Mouse (Mus musculus): Measurements from ENCODE around the gene Twf1. TPM values are rescaled to one million over a fixed set of nuclear protein-coding genes. Genes with fewer than 3 reads are reported as not detected.

Twf1 gene
- polyA plus RNA-seq, 1 experiment from 2014 or later = 121 TPM

DNA sequence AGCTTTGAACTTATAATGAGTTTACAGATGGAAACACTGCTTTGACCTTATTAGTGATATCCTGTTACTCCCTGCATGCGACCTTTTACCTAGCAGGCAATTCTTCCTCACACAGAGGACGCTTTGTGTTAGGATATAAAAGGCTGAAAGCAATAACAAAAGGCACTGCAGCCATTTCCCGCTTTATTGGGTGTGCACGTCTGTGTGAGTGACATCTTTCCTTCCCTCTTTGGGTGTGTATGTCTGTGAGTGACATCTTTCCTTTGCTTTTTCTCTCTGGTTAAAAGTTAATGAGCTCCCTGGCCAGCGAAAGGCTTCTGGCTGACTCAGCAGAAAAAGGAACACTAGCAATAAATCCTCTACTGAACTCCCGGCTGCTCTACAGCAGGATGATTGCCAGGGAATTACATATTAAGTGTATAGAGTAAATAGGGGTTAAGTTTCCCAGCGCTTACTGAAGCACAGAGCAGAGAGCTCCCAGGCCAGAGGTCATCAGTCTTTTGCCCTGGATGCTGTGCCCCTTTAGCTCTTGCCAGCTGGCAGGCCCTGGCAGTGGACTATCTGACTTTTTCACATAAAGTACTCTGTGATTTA is 7.6 kb downstream of the Twf1 start:
- no peaks in the 10 kb centered on the region for H3K27me3 ChIP-seq (replicated peaks; ENCODE audit: control insufficient read depth, insufficient read depth, low read length)
- H3K4me3 ChIP-seq (ENCODE audit: low read depth, low read length) = no peak overlapping the region
- 31% methylated on average over 7 of the region's 7 CpGs for WGBS
- no peak overlapping the region for H3K9ac ChIP-seq (ENCODE audit: low read depth, low read length)
- no peak overlapping the region for H3K4me2 ChIP-seq (replicated peaks; ENCODE audit: low read depth)
- peak overlapping the region; percentile 35; the same call in 1 of the 2 replicates for H3K27ac ChIP-seq (ENCODE audit: low read depth, low read length)
- no peaks in the 10 kb centered on the region for H3K9me3 ChIP-seq (ENCODE audit: control insufficient read depth)
- H3K4me1 ChIP-seq (replicated peaks; ENCODE audit: control insufficient read depth, insufficient read depth, low read length) = no peaks in the 10 kb centered on the region
- ATAC-seq = peak; percentile 85
- TF ChIP-seq CTCF (IDR thresholded peaks at IDR 0.05; ENCODE audit: low read depth) = no peak
- H3K36me3 ChIP-seq (ENCODE audit: control insufficient read depth, insufficient read depth) = peaks cover 73% of the 10 kb centered on the region

DNA sequence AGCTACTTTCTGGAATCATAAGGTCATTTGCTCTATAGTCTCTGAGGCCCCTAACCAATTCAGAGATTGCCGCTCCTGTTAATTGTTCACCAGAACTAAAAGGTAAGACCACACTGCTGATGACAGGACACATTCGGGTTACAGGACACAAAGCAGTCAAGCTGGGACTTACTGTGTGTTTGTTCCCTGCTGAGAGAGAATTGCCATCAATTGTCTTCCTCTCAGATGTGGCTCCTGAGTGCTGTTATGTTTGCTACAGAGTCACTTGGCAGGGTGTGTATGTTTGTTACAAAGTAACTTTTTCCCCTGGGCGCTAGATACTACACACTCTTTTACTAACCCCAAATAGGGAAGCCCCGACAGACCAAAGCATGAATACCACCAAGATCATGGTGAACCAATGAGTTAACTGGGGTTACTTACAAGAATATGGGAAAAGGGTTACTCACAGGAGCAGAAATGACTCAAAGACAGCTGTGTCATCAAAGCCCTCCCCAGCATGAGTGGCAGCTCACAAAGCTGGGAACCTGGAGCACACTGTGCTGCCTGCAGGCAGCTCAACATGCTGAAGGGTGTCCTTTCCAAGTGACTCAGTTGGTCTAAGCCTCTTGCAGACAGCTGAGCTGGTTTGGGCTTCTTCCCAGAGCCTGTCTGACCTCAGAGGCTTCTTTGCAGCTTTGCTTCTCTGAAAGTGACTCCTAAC is 15.0 kb downstream of the Twf1 start:
- Histone ChIP-seq H3K9me3 (ENCODE audit: control insufficient read depth) (no peaks in the 10 kb centered on the region), H3K4me3 (ENCODE audit: low read depth, low read length) (no peak overlapping the region), H3K9ac (ENCODE audit: low read depth, low read length) (no peak overlapping the region), H3K27ac (ENCODE audit: low read depth, low read length) (no peak overlapping the region), H3K27me3 (replicated peaks; ENCODE audit: control insufficient read depth, insufficient read depth, low read length) (no peaks in the 10 kb centered on the region), H3K36me3 (ENCODE audit: control insufficient read depth, insufficient read depth) (peaks cover 13% of the 10 kb centered on the region), H3K4me1 (replicated peaks; ENCODE audit: control insufficient read depth, insufficient read depth, low read length) (0 out of 2 replicates have a peak, but pooled peaks cover 6% of the 10 kb centered on the region), H3K4me2 (replicated peaks; ENCODE audit: low read depth) (no peak overlapping the region)
- WGBS = 62% methylated on average over 4 of the region's 4 CpGs
- ATAC-seq = no peak
- TF ChIP-seq CTCF (IDR thresholded peaks at IDR 0.05; ENCODE audit: low read depth) = no peak

DNA sequence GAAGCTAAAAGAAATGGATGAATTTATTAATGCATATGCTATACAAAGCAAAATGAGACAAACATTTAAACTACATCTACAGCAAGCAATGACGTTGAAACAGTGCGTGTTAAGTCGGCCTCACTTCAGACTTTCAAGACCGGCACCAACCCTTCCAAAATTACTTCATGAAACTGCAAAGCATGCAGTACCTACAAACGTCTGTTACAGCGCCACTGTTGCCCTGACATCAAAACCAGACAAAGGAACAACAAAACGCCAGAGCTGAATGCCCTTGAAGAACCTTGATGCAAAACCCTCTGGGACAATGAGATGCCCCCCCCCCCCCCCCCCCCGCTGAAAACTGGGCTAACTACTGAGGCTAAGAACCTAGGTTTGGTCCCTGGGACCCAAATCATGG is 16.9 kb downstream of the Twf1 start:
- peak; percentile 28 for TF ChIP-seq CTCF (IDR thresholded peaks at IDR 0.05; ENCODE audit: low read depth)
- WGBS = 78% methylated on average over 8 of the region's 8 CpGs

DNA sequence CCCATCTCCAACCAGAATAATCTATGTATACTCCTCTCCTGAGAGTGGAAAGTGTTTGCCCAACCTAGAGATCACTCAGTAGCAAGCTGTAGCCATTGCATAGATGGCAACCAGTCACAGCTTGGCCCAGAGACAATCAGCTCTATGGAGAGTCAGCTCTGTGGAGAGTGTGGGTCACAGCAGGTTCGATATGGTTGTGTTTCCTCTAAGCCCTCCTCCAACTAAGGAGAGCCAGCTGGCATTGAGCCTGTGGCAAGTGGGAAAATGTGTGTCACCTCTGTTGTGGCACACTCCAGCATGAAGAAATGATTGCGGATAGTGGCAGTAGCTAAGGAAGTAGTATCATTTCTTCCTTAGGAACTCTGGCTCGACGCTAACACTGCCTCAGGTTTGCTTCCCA is 18.2 kb downstream of the Twf1 start:
- no peak for ATAC-seq
- Histone ChIP-seq H3K4me3 (ENCODE audit: low read depth, low read length) (no peak overlapping the region), H3K4me2 (replicated peaks; ENCODE audit: low read depth) (no peak overlapping the region), H3K9me3 (ENCODE audit: control insufficient read depth) (no peaks in the 10 kb centered on the region), H3K27me3 (replicated peaks; ENCODE audit: control insufficient read depth, insufficient read depth, low read length) (no peaks in the 10 kb centered on the region), H3K9ac (ENCODE audit: low read depth, low read length) (no peak overlapping the region), H3K4me1 (replicated peaks; ENCODE audit: control insufficient read depth, insufficient read depth, low read length) (peaks cover 6% of the 10 kb centered on the region; the same call in 1 of the 2 replicates), H3K27ac (ENCODE audit: low read depth, low read length) (no peak overlapping the region), H3K36me3 (ENCODE audit: control insufficient read depth, insufficient read depth) (peaks cover 3% of the 10 kb centered on the region; the same call in 1 of the 2 replicates)
- no peak for TF ChIP-seq CTCF (IDR thresholded peaks at IDR 0.05; ENCODE audit: low read depth)
- WGBS = 56% methylated on average over 4 of the region's 4 CpGs

More for the DNA sequence above, 16.9 kb downstream of the Twf1 start:
- no peak overlapping the region for H3K4me2 ChIP-seq (replicated peaks; ENCODE audit: low read depth)
- no peak for ATAC-seq
- no peaks in the 10 kb centered on the region for H3K9me3 ChIP-seq (ENCODE audit: control insufficient read depth)
- no peak overlapping the region for H3K4me3 ChIP-seq (ENCODE audit: low read depth, low read length)
- H3K9ac ChIP-seq (ENCODE audit: low read depth, low read length) = no peak overlapping the region
- peaks cover 6% of the 10 kb centered on the region; the same call in 1 of the 2 replicates for H3K4me1 ChIP-seq (replicated peaks; ENCODE audit: control insufficient read depth, insufficient read depth, low read length)
- no peaks in the 10 kb centered on the region for H3K27me3 ChIP-seq (replicated peaks; ENCODE audit: control insufficient read depth, insufficient read depth, low read length)
- H3K27ac ChIP-seq (ENCODE audit: low read depth, low read length) = no peak overlapping the region
- H3K36me3 ChIP-seq (ENCODE audit: control insufficient read depth, insufficient read depth) = no peaks in the 10 kb centered on the region

DNA sequence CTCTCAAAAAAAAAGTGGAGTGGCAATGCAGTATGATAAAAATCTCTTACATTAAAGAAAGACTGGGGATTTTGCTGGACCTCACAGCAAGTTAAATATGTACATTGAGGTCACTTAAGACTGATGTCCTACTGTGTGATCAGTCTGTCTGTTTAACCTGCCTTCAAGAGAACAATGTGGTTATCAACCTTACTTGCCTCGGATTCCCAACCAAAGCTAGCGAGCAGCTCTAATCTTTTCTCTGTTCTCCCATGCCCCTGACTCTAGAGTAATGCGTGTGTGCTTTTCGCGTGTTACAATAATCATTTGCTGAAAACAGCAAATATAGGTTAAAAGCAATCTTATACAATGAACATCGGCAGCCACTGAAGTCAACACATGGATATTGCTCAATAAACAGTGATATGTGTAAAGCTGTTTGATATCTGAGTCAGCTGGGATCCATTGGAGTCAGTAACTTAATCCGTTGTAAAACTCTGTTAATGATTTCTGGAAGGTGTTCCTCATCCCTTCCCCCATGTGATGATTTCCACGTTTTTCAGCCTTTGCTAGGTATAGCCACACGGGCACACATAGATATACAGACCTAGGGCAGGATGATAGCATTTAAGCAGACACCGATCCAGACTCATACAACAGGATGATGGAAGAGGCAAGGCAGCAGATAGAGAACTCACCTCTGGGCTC is 21.1 kb downstream of the Twf1 start:
- no peaks in the 10 kb centered on the region for H3K27me3 ChIP-seq (replicated peaks; ENCODE audit: control insufficient read depth, insufficient read depth, low read length)
- H3K9me3 ChIP-seq (ENCODE audit: control insufficient read depth) = no peaks in the 10 kb centered on the region
- WGBS = 37% methylated on average over 10 of the region's 10 CpGs
- peaks cover 15% of the 10 kb centered on the region for H3K36me3 ChIP-seq (ENCODE audit: control insufficient read depth, insufficient read depth)
- no peak overlapping the region for H3K4me3 ChIP-seq (ENCODE audit: low read depth, low read length)
- H3K9ac ChIP-seq (ENCODE audit: low read depth, low read length) = no peak overlapping the region
- H3K4me1 ChIP-seq (replicated peaks; ENCODE audit: control insufficient read depth, insufficient read depth, low read length) = peaks cover 6% of the 10 kb centered on the region; the same call in 1 of the 2 replicates
- no peak for TF ChIP-seq CTCF (IDR thresholded peaks at IDR 0.05; ENCODE audit: low read depth)
- H3K4me2 ChIP-seq (replicated peaks; ENCODE audit: low read depth) = peak overlapping the region; percentile 24; the same call in 1 of the 2 replicates
- ATAC-seq = peak; percentile 86
- H3K27ac ChIP-seq (ENCODE audit: low read depth, low read length) = no peak overlapping the region

DNA sequence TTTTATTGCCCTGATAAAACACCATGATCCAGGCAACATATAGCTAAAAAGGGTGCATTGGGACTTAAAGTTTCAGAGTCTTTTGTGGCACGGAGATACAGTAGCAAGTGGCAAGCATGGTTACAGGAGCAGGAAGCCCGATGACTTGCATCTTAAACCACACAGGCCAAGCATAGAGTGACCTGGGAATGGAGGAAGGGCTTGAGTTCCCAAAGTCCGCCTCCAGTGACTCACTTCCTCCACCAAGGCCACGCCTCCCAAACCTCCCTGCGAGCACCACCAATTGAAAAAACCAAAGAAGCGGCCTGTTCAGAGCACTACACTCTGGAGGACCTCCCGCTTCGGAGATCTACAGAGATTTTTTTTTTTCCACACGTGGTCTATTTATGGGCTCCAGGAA is 23.8 kb downstream of the Twf1 start:
- no peak for TF ChIP-seq CTCF (IDR thresholded peaks at IDR 0.05; ENCODE audit: low read depth)

More for the DNA sequence above, 23.8 kb downstream of the Twf1 start:
- Histone ChIP-seq H3K9ac (ENCODE audit: low read depth, low read length) (no peak overlapping the region), H3K4me2 (replicated peaks; ENCODE audit: low read depth) (no peak overlapping the region), H3K36me3 (ENCODE audit: control insufficient read depth, insufficient read depth) (peaks cover 27% of the 10 kb centered on the region), H3K4me1 (replicated peaks; ENCODE audit: control insufficient read depth, insufficient read depth, low read length) (peaks cover 3% of the 10 kb centered on the region; the same call in 1 of the 2 replicates), H3K27me3 (replicated peaks; ENCODE audit: control insufficient read depth, insufficient read depth, low read length) (no peaks in the 10 kb centered on the region), H3K9me3 (ENCODE audit: control insufficient read depth) (no peaks in the 10 kb centered on the region), H3K27ac (ENCODE audit: low read depth, low read length) (no peak overlapping the region), H3K4me3 (ENCODE audit: low read depth, low read length) (no peak overlapping the region)
- no peak for ATAC-seq
- 83% methylated on average over 9 of the region's 9 CpGs for WGBS

Data from intestine, postnatal 0 days (tissue).